Mouse (Mus musculus) bone marrow macrophage, adult 2 months (primary cell): ENCODE results near the gene Pex16.

ENCODE experiments used
- CTCF ChIP-seq: IDR thresholded peaks from 2 replicates; pipeline ENCODE4 v1.5.1; 2012; ENCODE audit warnings: low read depth, mild to moderate bottlenecking, low read length, moderate library complexity
- POLR2A ChIP-seq: IDR thresholded peaks from 2 replicates; pipeline ENCODE4 v1.6.1; 2012; ENCODE audit warnings: mild to moderate bottlenecking, low read depth, low read length, borderline replicate concordance

DNA sequence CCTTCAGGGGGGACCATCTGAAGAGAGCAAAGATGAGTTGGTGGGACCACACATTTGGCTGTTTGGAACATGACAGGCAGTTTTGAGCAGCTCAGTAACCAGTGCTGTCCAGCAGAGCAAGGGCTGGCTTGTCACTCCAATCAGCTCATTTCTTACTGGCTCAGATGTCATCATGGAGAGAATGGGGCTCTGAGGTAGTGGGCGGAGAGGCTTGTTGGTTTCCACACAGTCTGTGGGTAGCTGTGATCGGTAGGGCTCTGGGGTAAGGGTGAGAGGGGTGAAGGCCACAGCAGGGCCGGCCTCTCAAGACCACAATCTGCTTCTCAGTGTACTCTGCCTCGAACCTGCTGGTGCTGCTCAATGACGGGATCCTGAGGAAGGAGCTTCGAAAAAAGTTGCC, 1.8 kb downstream of the Pex16 start:
- TF ChIP-seq CTCF: no peak
- no peak for TF ChIP-seq POLR2A
